Mouse (Mus musculus) MN1 (cell line): ENCODE measurements around the gene Rpl10a.
A peak's percentile ranks its signal among the peaks of the same experiment; 100 is the strongest.

Source experiments
- DNase-seq: peaks from one replicate; pipeline ENCODE4 v3.0.0-alpha.2; 2016; ENCODE audit warnings: low spot score

Rpl10a gene

GRCm38 (mm10) chr17:28328366-28328928 lies at the start of gene Rpl10a:
TSS of gene Rpl10a (plus strand) at chr17:28328471.
- peak; percentile 98 for DNase-seq

- no peak for DNase-seq
Observed at GRCm38 (mm10) chr17:28279236-28279635, 49.0 kb upstream of the Rpl10a start.

- peak; percentile 86 for DNase-seq
Observed at GRCm38 (mm10) chr17:28279780-28280422, 48.4 kb upstream of the Rpl10a start.

- DNase-seq: no peak
Observed at GRCm38 (mm10) chr17:28280423-28280800, 47.9 kb upstream of the Rpl10a start.

GRCm38 (mm10) chr17:28280831-28281377 lies 47.4 kb upstream of the Rpl10a start:
- peak; percentile 32 for DNase-seq

- no peak for DNase-seq
Observed at GRCm38 (mm10) chr17:28281866-28282441, 46.3 kb upstream of the Rpl10a start.

- DNase-seq: no peak
Observed at GRCm38 (mm10) chr17:28283199-28283598, 45.1 kb upstream of the Rpl10a start.

- no peak for DNase-seq
Observed at GRCm38 (mm10) chr17:28286133-28286532, 42.1 kb upstream of the Rpl10a start.

- DNase-seq: no peak
Observed at GRCm38 (mm10) chr17:28286964-28287363, 41.3 kb upstream of the Rpl10a start.

GRCm38 (mm10) chr17:28287578-28287977 lies 40.7 kb upstream of the Rpl10a start:
- no peak for DNase-seq

- peak; percentile 57 for DNase-seq
Observed at GRCm38 (mm10) chr17:28287980-28288379, 40.3 kb upstream of the Rpl10a start.

- DNase-seq: peak; percentile 69
Observed at GRCm38 (mm10) chr17:28290262-28290661, 38.0 kb upstream of the Rpl10a start.

GRCm38 (mm10) chr17:28290671-28291070 lies 37.6 kb upstream of the Rpl10a start:
- no peak for DNase-seq

- DNase-seq: no peak
Observed at GRCm38 (mm10) chr17:28291346-28291745, 36.9 kb upstream of the Rpl10a start.

- no peak for DNase-seq
Observed at GRCm38 (mm10) chr17:28293716-28294115, 34.6 kb upstream of the Rpl10a start.

- DNase-seq: no peak
Observed at GRCm38 (mm10) chr17:28294449-28295333, 33.6 kb upstream of the Rpl10a start.

- no peak for DNase-seq
Observed at GRCm38 (mm10) chr17:28298888-28299287, 29.4 kb upstream of the Rpl10a start.

GRCm38 (mm10) chr17:28299669-28300320 lies 28.5 kb upstream of the Rpl10a start:
- no peak for DNase-seq

GRCm38 (mm10) chr17:28300323-28300722 lies 27.9 kb upstream of the Rpl10a start:
- no peak for DNase-seq

- peak; percentile 42 for DNase-seq
Observed at GRCm38 (mm10) chr17:28300850-28301249, 27.4 kb upstream of the Rpl10a start.

- DNase-seq: no peak
Observed at GRCm38 (mm10) chr17:28305172-28305571, 23.1 kb upstream of the Rpl10a start.
